Mouse (Mus musculus) MEL-GATA-1-ER (cell line): ENCODE data around the gene Vmn1r209.
A peak's percentile ranks its signal among the peaks of the same experiment; 100 is the strongest.
"Not testable (repeated sequence)": the region's sequence is repeated elsewhere in the genome, so short reads cannot be mapped to it uniquely, and the experiment has no call there.

Source experiments
- DNase-seq: peaks from one replicate; pipeline ENCODE4 v3.0.0-alpha.2; 2012; ENCODE audit warnings: low read depth; ENCODE audit errors: extremely low read depth

The Vmn1r209 gene

DNA sequence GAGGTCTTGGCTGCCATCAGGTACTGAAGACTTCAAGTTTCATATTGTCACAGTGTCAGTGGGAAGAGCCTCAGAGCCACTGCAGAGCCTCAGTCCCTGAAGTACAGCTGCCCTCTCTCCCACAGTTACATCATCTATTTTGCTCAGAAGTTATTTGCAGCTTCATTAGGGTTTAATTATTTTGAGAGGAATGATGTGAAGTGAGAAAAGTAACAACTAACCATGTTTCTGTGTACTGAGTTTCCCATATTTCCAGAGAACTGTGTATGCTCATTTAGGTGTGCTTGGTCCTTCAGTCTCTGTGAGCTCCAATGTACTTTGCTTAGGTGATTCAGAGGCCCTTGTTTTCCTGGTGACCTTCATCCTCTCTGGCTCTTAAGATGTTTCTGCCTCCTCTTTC, at the start of gene Vmn1r209:
Gene Vmn1r209 (minus strand): TSS at position 101 of the 400 bp plus-strand sequence.
- not testable (repeated sequence) for DNase-seq

DNA sequence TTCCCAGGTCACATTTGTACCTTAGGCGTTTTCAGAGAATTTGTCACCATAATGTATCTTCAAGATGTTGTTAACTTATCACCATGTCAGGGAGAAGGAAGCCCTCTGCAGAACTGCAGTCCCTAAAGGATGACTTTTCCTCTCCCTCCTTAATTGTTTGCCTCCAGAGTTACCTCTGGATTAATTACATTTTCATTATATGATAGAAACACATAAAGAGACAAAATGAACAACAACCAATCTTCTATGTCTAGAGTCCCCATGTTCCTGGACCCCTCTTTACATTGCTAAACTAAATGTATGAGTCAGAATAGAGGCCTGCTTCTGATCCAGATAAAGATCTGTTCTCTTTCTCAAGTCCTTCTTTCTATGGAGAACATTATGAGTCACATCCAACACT, 48.0 kb upstream of the Vmn1r209 start, which contains the start of gene Vmn1r211:
Gene Vmn1r211 (minus strand): TSS at position 101 of the 400 bp plus-strand sequence.
- no peak for DNase-seq

DNA sequence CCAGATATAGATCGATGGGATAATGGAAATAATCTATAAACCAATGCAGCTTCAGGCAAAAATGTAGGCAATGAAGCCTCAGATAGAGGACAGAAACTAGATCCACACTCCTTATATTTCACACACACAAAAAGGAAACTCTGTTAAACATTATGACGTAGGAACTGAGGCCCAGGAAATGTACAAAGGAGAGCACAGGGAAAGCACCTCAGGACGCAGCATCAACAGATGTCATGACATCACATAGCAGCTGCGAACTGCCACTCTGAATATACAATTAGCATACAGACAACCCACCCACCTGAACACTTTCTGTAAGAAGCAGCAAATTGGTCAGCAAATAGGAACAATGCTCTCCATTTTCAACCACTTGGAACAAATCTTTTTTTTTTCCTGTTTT, 45.3 kb upstream of the Vmn1r209 start:
- DNase-seq = no peak

DNA sequence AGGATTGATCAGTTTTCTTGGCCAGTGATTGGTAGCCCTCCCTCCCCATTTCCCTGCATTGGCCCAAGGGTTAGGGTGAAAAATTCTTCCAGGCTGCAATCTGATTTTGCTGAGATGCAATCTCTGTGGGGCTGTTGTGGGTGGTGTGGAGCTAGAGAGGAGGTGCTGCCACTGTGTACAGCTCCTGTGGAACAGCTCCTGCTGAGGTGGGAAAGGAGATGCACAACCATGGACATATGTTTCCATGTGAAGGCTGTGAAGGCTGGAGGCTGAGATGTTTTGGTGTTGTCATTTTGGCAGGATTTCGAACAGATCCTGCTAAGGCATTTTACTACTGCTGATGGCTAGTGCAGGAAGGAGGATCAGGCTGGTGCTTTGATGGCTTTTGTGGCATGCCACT, 37.3 kb upstream of the Vmn1r209 start:
- no peak for DNase-seq

DNA sequence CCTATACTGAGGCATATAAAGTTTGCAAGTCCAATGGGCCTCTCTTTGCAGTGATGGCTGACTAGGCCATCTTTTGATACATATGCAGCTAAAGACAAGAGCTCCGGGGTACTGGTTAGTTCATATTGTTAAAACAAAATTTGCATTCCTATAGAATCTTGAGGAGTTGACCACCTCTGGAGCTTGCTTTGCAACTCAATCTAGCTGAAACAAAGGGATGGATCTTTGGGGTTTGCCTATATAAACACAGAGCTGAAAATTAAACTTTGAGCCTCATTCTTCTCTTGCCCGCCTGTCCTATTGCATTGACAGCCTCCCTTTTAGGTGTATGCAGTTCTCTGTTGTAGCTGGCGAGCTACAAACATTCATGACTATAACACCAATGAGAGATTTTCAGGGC, 34.8 kb upstream of the Vmn1r209 start:
- DNase-seq = not testable (repeated sequence)

DNA sequence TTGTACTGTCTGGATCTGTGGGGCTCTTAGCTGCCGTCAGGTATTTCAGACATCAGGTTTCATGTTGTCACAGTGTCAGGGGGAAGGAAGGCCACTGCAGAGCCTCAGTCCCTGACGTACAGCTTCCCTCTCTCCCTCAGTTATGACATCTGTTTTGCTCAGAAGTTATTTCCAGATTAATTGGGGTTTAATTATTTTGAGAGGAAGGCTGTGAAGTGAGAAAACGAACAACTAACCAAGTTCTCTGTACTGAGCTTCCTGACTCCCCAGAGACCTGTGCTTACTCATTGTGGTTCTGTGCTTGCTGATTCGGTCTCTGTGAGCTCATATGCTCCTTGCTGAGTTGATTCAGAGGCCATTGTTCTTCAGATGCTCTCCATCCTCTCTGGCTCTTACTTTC, 21.8 kb upstream of the Vmn1r209 start, which contains the start of gene Vmn1r210:
Gene Vmn1r210 (minus strand): TSS at position 101 of the 400 bp plus-strand sequence.
- DNase-seq = no peak

DNA sequence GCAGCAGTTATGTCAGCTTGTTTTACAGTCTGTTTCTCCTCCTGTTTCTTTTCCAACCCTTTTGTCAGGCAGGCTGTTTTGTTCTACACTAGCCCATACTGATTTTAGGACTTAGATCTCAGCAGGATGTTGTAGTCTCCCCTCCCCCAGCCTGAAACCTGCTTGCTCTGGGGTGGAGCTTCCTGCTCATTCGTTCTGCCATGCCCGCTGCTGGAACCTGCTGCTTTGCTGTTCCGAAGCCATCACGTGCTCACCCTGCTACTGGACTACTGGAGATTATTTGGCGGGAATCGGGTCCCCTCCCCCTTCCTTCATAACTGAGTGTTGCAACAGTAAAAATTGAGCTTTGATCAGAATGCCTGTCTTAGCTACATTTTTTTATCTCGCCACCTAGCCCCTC, 19.9 kb upstream of the Vmn1r209 start:
- DNase-seq = not testable (repeated sequence)

DNA sequence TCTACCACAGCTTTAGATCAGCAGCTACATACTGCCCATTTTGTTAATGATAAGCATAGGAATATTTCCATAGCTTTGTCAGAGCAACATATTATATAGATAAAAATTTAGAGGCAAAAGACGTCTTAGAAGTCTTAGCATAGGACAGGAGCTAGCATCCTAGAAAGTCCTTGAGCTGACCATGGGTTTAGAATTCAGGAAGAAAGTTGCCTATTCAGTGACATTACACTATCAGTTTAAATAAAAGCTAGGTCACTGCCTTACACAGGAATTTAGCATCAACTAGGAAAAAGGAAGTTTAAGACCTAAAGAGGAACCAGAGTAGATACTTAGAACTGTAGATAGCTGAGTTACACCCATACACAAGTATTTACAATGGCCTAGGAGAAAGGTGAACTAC, 12.1 kb upstream of the Vmn1r209 start:
- peak; percentile 53 for DNase-seq

DNA sequence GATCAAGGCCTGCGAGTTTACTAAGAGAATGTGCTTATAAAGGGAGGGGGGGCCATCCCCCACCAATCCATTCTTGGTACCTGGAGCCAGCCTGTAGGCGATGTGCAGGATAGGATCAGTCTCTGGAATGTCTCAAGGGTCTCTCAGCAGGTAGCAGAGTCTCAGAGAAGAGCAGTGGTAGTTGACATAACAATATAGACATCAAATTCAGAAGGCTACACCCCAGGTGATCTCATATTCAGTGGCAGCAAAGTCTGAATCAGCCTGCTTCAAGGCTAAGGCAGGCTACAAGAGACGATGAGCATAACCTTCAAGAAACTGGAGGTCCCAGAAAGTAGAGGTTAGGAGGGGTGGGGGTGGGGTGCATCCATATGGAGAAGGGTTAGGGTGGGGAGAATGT, 21.4 kb downstream of the Vmn1r209 start:
- not testable (repeated sequence) for DNase-seq

DNA sequence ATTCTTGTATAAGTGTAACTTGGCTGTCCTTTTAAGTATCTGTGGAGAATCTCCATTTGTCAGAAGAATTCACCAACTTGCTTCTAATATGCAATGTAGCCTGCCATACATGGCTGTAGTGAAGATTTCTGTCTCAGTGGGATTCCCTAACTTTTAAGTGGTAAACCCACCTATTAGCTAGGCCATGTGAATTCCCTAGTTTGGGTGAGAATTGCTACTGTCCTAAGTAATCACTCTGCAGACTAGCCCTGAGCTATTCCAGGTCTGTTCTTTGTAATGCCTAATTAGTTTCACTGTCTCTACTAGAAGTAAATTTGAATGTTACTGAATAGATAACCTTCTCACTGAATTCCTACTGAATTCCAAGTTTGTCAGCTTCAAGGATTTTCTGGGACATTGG, 25.3 kb downstream of the Vmn1r209 start:
- DNase-seq = not testable (repeated sequence)

DNA sequence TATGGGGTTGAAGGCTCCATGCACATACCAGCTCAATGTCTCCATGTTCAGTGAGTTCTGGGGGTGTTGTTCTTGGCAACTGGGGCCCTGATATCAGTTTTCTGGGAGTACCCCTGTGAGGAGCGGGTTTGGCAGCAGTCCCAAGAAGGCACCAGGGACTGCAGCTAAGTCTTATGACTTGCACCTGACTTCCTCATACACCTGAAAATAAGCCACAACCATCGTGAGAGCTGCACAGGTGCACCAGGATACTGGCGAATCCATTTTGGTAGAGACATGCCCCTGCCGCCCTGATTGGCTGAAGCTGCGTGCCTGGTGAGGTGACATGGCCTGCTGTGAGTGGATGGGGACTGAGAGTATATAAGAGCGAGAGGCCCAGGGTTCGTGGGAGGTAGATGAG, 32.2 kb downstream of the Vmn1r209 start, which contains the start of gene Vmn1r208:
Gene Vmn1r208 (minus strand): TSS at position 101 of the 400 bp plus-strand sequence.
- DNase-seq = not testable (repeated sequence)

DNA sequence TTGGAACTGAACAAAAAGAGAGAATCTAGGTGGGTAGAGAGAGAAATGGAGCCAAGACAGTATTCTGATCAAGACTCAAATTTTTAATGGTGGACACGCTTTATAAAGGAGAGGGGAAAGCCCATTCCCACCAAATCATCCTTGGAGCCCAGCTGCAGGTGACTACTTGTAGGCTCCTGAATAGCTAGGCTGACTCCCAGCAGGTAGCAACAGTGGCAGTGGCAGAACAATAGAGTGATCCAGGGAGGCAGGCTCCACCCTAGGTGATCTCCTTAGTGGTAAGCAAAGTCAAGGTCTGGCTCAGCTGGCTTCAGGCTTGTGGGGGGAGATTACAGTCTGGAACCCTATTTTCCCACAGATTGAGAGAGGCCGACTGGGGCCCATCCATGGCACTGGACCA, 37.9 kb downstream of the Vmn1r209 start:
- DNase-seq = not testable (repeated sequence)
